Mouse (Mus musculus): ENCODE results near the gene Fbxw8. TPM values are rescaled to one million over a fixed set of nuclear protein-coding genes. Genes with fewer than 3 reads are reported as not detected.

The Fbxw8 gene
- polyA plus RNA-seq, 1 experiment from 2014 or later = 21.4 TPM

GRCm38 (mm10) chr5:118167561-118167995 lies 12.3 kb upstream of the Fbxw8 start:
- Histone ChIP-seq H3K4me2 (replicated peaks; ENCODE audit: low read depth, low read length) (no peak overlapping the region), H3K4me1 (replicated peaks; ENCODE audit: control insufficient read depth, insufficient read depth, low read length) (peaks cover 5% of the 10 kb centered on the region; the same call in 1 of the 2 replicates), H3K27me3 (ENCODE audit: control insufficient read depth, insufficient read depth, low read length) (peaks cover 47% of the 10 kb centered on the region), H3K36me3 (ENCODE audit: control insufficient read depth, insufficient read depth, low read length) (no peaks in the 10 kb centered on the region), H3K9ac (ENCODE audit: low read depth, low read length) (no peak overlapping the region), H3K9me3 (ENCODE audit: control insufficient read depth, low read length) (no peaks in the 10 kb centered on the region), H3K27ac (ENCODE audit: low read depth, low read length) (no peak overlapping the region), H3K4me3 (ENCODE audit: low read depth, low read length) (no peak overlapping the region)
- WGBS = 73% methylated on average over 8 of the region's 8 CpGs
- DNase-seq (ENCODE audit: low spot score) = no peak
- no peak for ATAC-seq (ENCODE audit: low FRiP score)

GRCm38 (mm10) chr5:118165462-118165861 lies 10.2 kb upstream of the Fbxw8 start:
- peaks cover 29% of the 10 kb centered on the region for H3K27me3 ChIP-seq (ENCODE audit: control insufficient read depth, insufficient read depth, low read length)

GRCm38 (mm10) chr5:118164581-118164980 lies 9.3 kb upstream of the Fbxw8 start, which contains the start of gene Hrk:
TSS of gene Hrk (plus strand) at chr5:118164648.
- Histone ChIP-seq H3K9me3 (ENCODE audit: control insufficient read depth, low read length) (no peaks in the 10 kb centered on the region), H3K4me3 (ENCODE audit: low read depth, low read length) (no peak within 1 kb of the TSS), H3K27ac (ENCODE audit: low read depth, low read length) (no peak within 1 kb of the TSS), H3K4me2 (replicated peaks; ENCODE audit: low read depth, low read length) (no peak within 1 kb of the TSS), H3K27me3 (ENCODE audit: control insufficient read depth, insufficient read depth, low read length) (peaks cover 23% of the 10 kb centered on the region), H3K9ac (ENCODE audit: low read depth, low read length) (no peak within 1 kb of the TSS), H3K4me1 (replicated peaks; ENCODE audit: control insufficient read depth, insufficient read depth, low read length) (no peaks in the 10 kb centered on the region), H3K36me3 (ENCODE audit: control insufficient read depth, insufficient read depth, low read length) (no peaks in the 10 kb centered on the region)
- ATAC-seq (ENCODE audit: low FRiP score) (no peak), DNase-seq (ENCODE audit: low spot score) (no peak)
- WGBS = 70% methylated on average over 12 of the region's 12 CpGs

More at GRCm38 (mm10) chr5:118165462-118165861, 10.2 kb upstream of the Fbxw8 start:
- Histone ChIP-seq H3K4me1 (replicated peaks; ENCODE audit: control insufficient read depth, insufficient read depth, low read length) (no peaks in the 10 kb centered on the region), H3K36me3 (ENCODE audit: control insufficient read depth, insufficient read depth, low read length) (no peaks in the 10 kb centered on the region), H3K9me3 (ENCODE audit: control insufficient read depth, low read length) (no peaks in the 10 kb centered on the region), H3K27ac (ENCODE audit: low read depth, low read length) (no peak overlapping the region), H3K4me2 (replicated peaks; ENCODE audit: low read depth, low read length) (no peak overlapping the region), H3K4me3 (ENCODE audit: low read depth, low read length) (no peak overlapping the region), H3K9ac (ENCODE audit: low read depth, low read length) (no peak overlapping the region)
- no peak for ATAC-seq (ENCODE audit: low FRiP score)
- no peak for DNase-seq (ENCODE audit: low spot score)

- no peaks in the 10 kb centered on the region for H3K36me3 ChIP-seq (ENCODE audit: control insufficient read depth, insufficient read depth, low read length)
- no peak overlapping the region for H3K27ac ChIP-seq (ENCODE audit: low read depth, low read length)
- H3K9ac ChIP-seq (ENCODE audit: low read depth, low read length) = no peak overlapping the region
- DNase-seq (ENCODE audit: low spot score) (no peak), ATAC-seq (ENCODE audit: low FRiP score) (no peak)
- H3K27me3 ChIP-seq (ENCODE audit: control insufficient read depth, insufficient read depth, low read length) = peaks cover 4% of the 10 kb centered on the region; the same call in 1 of the 2 replicates
- no peaks in the 10 kb centered on the region for H3K9me3 ChIP-seq (ENCODE audit: control insufficient read depth, low read length)
- H3K4me2 ChIP-seq (replicated peaks; ENCODE audit: low read depth, low read length) = no peak overlapping the region
- 47% methylated on average over 4 of the region's 4 CpGs for WGBS
- H3K4me3 ChIP-seq (ENCODE audit: low read depth, low read length) = no peak overlapping the region
- H3K4me1 ChIP-seq (replicated peaks; ENCODE audit: control insufficient read depth, insufficient read depth, low read length) = no peaks in the 10 kb centered on the region
Observed at GRCm38 (mm10) chr5:118160691-118161090, 5.4 kb upstream of the Fbxw8 start.

- H3K9ac ChIP-seq (ENCODE audit: low read depth, low read length) = no peak overlapping the region
- no peak overlapping the region for H3K4me2 ChIP-seq (replicated peaks; ENCODE audit: low read depth, low read length)
- ATAC-seq (ENCODE audit: low FRiP score) (no peak), DNase-seq (ENCODE audit: low spot score) (no peak)
- H3K27ac ChIP-seq (ENCODE audit: low read depth, low read length) = no peak overlapping the region
- H3K36me3 ChIP-seq (ENCODE audit: control insufficient read depth, insufficient read depth, low read length) = no peaks in the 10 kb centered on the region
- 59% methylated on average over 4 of the region's 4 CpGs for WGBS
- H3K4me3 ChIP-seq (ENCODE audit: low read depth, low read length) = no peak overlapping the region
- H3K9me3 ChIP-seq (ENCODE audit: control insufficient read depth, low read length) = no peaks in the 10 kb centered on the region
- H3K27me3 ChIP-seq (ENCODE audit: control insufficient read depth, insufficient read depth, low read length) = peaks cover 4% of the 10 kb centered on the region; the same call in 1 of the 2 replicates
- no peaks in the 10 kb centered on the region for H3K4me1 ChIP-seq (replicated peaks; ENCODE audit: control insufficient read depth, insufficient read depth, low read length)
Observed at GRCm38 (mm10) chr5:118156976-118157375, 1.7 kb upstream of the Fbxw8 start.

- no peak; the same call in 1 of the 2 replicates for ATAC-seq (ENCODE audit: low FRiP score)
- H3K4me2 ChIP-seq (replicated peaks; ENCODE audit: low read depth, low read length) = peak overlapping the region; percentile 86
- no peaks in the 10 kb centered on the region for H3K4me1 ChIP-seq (replicated peaks; ENCODE audit: control insufficient read depth, insufficient read depth, low read length)
- no peak overlapping the region; the same call in 1 of the 2 replicates for H3K9ac ChIP-seq (ENCODE audit: low read depth, low read length)
- no peak for DNase-seq (ENCODE audit: low spot score)
- WGBS = 18% methylated on average over 8 of the region's 9 CpGs
- 0 out of 2 replicates have a peak, but pooled peaks cover 2% of the 10 kb centered on the region for H3K27me3 ChIP-seq (ENCODE audit: control insufficient read depth, insufficient read depth, low read length)
- no peaks in the 10 kb centered on the region for H3K36me3 ChIP-seq (ENCODE audit: control insufficient read depth, insufficient read depth, low read length)
- no peak overlapping the region for H3K27ac ChIP-seq (ENCODE audit: low read depth, low read length)
- H3K9me3 ChIP-seq (ENCODE audit: control insufficient read depth, low read length) = no peaks in the 10 kb centered on the region
- H3K4me3 ChIP-seq (ENCODE audit: low read depth, low read length) = peak overlapping the region; percentile 94
Observed at GRCm38 (mm10) chr5:118155565-118155947, 292 bp upstream of the Fbxw8 start.

- no peak overlapping the region for H3K4me3 ChIP-seq (ENCODE audit: low read depth, low read length)
- H3K27ac ChIP-seq (ENCODE audit: low read depth, low read length) = no peak overlapping the region
- no peaks in the 10 kb centered on the region for H3K4me1 ChIP-seq (replicated peaks; ENCODE audit: control insufficient read depth, insufficient read depth, low read length)
- ATAC-seq (ENCODE audit: low FRiP score) (no peak), DNase-seq (ENCODE audit: low spot score) (no peak)
- H3K36me3 ChIP-seq (ENCODE audit: control insufficient read depth, insufficient read depth, low read length) = no peaks in the 10 kb centered on the region
- H3K4me2 ChIP-seq (replicated peaks; ENCODE audit: low read depth, low read length) = no peak overlapping the region
- WGBS = 83% methylated on average over 3 of the region's 3 CpGs
- H3K27me3 ChIP-seq (ENCODE audit: control insufficient read depth, insufficient read depth, low read length) = no peaks in the 10 kb centered on the region
- H3K9me3 ChIP-seq (ENCODE audit: control insufficient read depth, low read length) = no peaks in the 10 kb centered on the region
- H3K9ac ChIP-seq (ENCODE audit: low read depth, low read length) = no peak overlapping the region
Observed at GRCm38 (mm10) chr5:118149711-118150110, 5.6 kb downstream of the Fbxw8 start.

GRCm38 (mm10) chr5:118147264-118147663 lies 8.0 kb downstream of the Fbxw8 start:
- Histone ChIP-seq H3K27me3 (ENCODE audit: control insufficient read depth, insufficient read depth, low read length) (no peaks in the 10 kb centered on the region), H3K4me1 (replicated peaks; ENCODE audit: control insufficient read depth, insufficient read depth, low read length) (no peaks in the 10 kb centered on the region), H3K9ac (ENCODE audit: low read depth, low read length) (no peak overlapping the region), H3K9me3 (ENCODE audit: control insufficient read depth, low read length) (no peaks in the 10 kb centered on the region), H3K4me3 (ENCODE audit: low read depth, low read length) (no peak overlapping the region), H3K36me3 (ENCODE audit: control insufficient read depth, insufficient read depth, low read length) (no peaks in the 10 kb centered on the region), H3K4me2 (replicated peaks; ENCODE audit: low read depth, low read length) (no peak overlapping the region), H3K27ac (ENCODE audit: low read depth, low read length) (no peak overlapping the region)
- ATAC-seq (ENCODE audit: low FRiP score) = no peak
- DNase-seq (ENCODE audit: low spot score) = no peak
- 84% methylated on average over 10 of the region's 10 CpGs for WGBS

- Histone ChIP-seq H3K4me3 (ENCODE audit: low read depth, low read length) (no peak overlapping the region), H3K4me1 (replicated peaks; ENCODE audit: control insufficient read depth, insufficient read depth, low read length) (no peaks in the 10 kb centered on the region), H3K27me3 (ENCODE audit: control insufficient read depth, insufficient read depth, low read length) (no peaks in the 10 kb centered on the region), H3K9ac (ENCODE audit: low read depth, low read length) (no peak overlapping the region), H3K36me3 (ENCODE audit: control insufficient read depth, insufficient read depth, low read length) (no peaks in the 10 kb centered on the region), H3K4me2 (replicated peaks; ENCODE audit: low read depth, low read length) (no peak overlapping the region), H3K9me3 (ENCODE audit: control insufficient read depth, low read length) (no peaks in the 10 kb centered on the region), H3K27ac (ENCODE audit: low read depth, low read length) (no peak overlapping the region)
- no peak for ATAC-seq (ENCODE audit: low FRiP score)
- WGBS = 89% methylated on average over 15 of the region's 15 CpGs
- DNase-seq (ENCODE audit: low spot score) = no peak
Observed at GRCm38 (mm10) chr5:118145999-118146679, 9.1 kb downstream of the Fbxw8 start.
